Mouse (Mus musculus): ENCODE results near the gene Mamdc2. TPM values are rescaled to one million over a fixed set of nuclear protein-coding genes. Genes with fewer than 3 reads are reported as not detected.

Gene Mamdc2
- total and polyA plus RNA-seq, 3 experiments = 0.05 TPM; not detected in 2

- TF ChIP-seq GATA1 (IDR thresholded peaks at IDR 0.05; ENCODE audit: borderline replicate concordance, low read length) (no peak), GATA2 (IDR thresholded peaks at IDR 0.05; ENCODE audit: borderline replicate concordance, low read depth, low read length) (no peak), TAL1 (conservative IDR thresholded peaks at IDR 0.05; ENCODE audit: low read depth, low read length) (no peak), POLR2AphosphoS5 (IDR thresholded peaks at IDR 0.05; ENCODE audit: insufficient replicate concordance, low read depth, low read length) (no peak), CTCF (IDR thresholded peaks at IDR 0.05; ENCODE audit: low read depth, low read length) (no peak)
- no peak overlapping the region for H3K4me3 ChIP-seq (ENCODE audit: low read depth, low read length)
- ATAC-seq (ENCODE audit: extremely low read depth, insufficient number of reproducible peaks, low FRiP score, poor library complexity, severe bottlenecking) = no peak
Observed at GRCm38 (mm10) chr19:23349930-23350329, 98.3 kb downstream of the Mamdc2 start.

GRCm38 (mm10) chr19:23342782-23343181, 105.5 kb downstream of the Mamdc2 start:
- peaks cover 23% of the 10 kb centered on the region for H3K4me1 ChIP-seq (ENCODE audit: insufficient read depth, low read depth, low read length)
- no peak for TF ChIP-seq CTCF (IDR thresholded peaks at IDR 0.05; ENCODE audit: low read depth, low read length)
- TF ChIP-seq TAL1 (conservative IDR thresholded peaks at IDR 0.05; ENCODE audit: low read depth, low read length) = no peak
- TF ChIP-seq POLR2AphosphoS5 (IDR thresholded peaks at IDR 0.05; ENCODE audit: insufficient replicate concordance, low read depth, low read length) = no peak
- no peak for TF ChIP-seq GATA1 (IDR thresholded peaks at IDR 0.05; ENCODE audit: borderline replicate concordance, low read length)
- TF ChIP-seq GATA2 (IDR thresholded peaks at IDR 0.05; ENCODE audit: borderline replicate concordance, low read depth, low read length) = no peak
- no peaks in the 10 kb centered on the region for H3K36me3 ChIP-seq (replicated peaks)
- no peaks in the 10 kb centered on the region for H3K9me3 ChIP-seq (replicated peaks)
- peaks cover 7% of the 10 kb centered on the region; the same call in 1 of the 2 replicates for H3K27me3 ChIP-seq (ENCODE audit: insufficient read depth, low read length)
- no peak for DNase-seq (ENCODE audit: low spot score)
- ATAC-seq (ENCODE audit: extremely low read depth, insufficient number of reproducible peaks, low FRiP score, poor library complexity, severe bottlenecking) = no peak
- no peak overlapping the region for H3K4me3 ChIP-seq (ENCODE audit: low read depth, low read length)

More at GRCm38 (mm10) chr19:23349930-23350329, 98.3 kb downstream of the Mamdc2 start:
- Histone ChIP-seq H3K4me1 (ENCODE audit: insufficient read depth, low read depth, low read length) (peaks cover 52% of the 10 kb centered on the region), H3K9me3 (replicated peaks) (no peaks in the 10 kb centered on the region), H3K27me3 (ENCODE audit: insufficient read depth, low read length) (0 out of 2 replicates have a peak, but pooled peaks cover 5% of the 10 kb centered on the region), H3K36me3 (replicated peaks) (no peaks in the 10 kb centered on the region)
- DNase-seq (ENCODE audit: low spot score) = no peak

- ATAC-seq (ENCODE audit: extremely low read depth, insufficient number of reproducible peaks, low FRiP score, poor library complexity, severe bottlenecking) (no peak), DNase-seq (ENCODE audit: low spot score) (no peak)
- Histone ChIP-seq H3K4me1 (ENCODE audit: insufficient read depth, low read depth, low read length) (no peaks in the 10 kb centered on the region), H3K4me3 (ENCODE audit: low read depth, low read length) (no peak overlapping the region), H3K27me3 (ENCODE audit: insufficient read depth, low read length) (peaks cover 10% of the 10 kb centered on the region), H3K9me3 (replicated peaks) (no peaks in the 10 kb centered on the region), H3K36me3 (replicated peaks) (no peaks in the 10 kb centered on the region)
- TF ChIP-seq GATA1 (IDR thresholded peaks at IDR 0.05; ENCODE audit: borderline replicate concordance, low read length) = no peak
- TF ChIP-seq TAL1 (conservative IDR thresholded peaks at IDR 0.05; ENCODE audit: low read depth, low read length) = no peak
- no peak for TF ChIP-seq GATA2 (IDR thresholded peaks at IDR 0.05; ENCODE audit: borderline replicate concordance, low read depth, low read length)
- TF ChIP-seq CTCF (IDR thresholded peaks at IDR 0.05; ENCODE audit: low read depth, low read length) = no peak
- no peak for TF ChIP-seq POLR2AphosphoS5 (IDR thresholded peaks at IDR 0.05; ENCODE audit: insufficient replicate concordance, low read depth, low read length)
Observed at GRCm38 (mm10) chr19:23332883-23333282, 115.4 kb downstream of the Mamdc2 start.

- no peaks in the 10 kb centered on the region for H3K4me1 ChIP-seq (ENCODE audit: insufficient read depth, low read depth, low read length)
Observed at GRCm38 (mm10) chr19:23330842-23331241, 117.4 kb downstream of the Mamdc2 start.

GRCm38 (mm10) chr19:23329346-23329745, 118.9 kb downstream of the Mamdc2 start:
- no peak for TF ChIP-seq TAL1 (conservative IDR thresholded peaks at IDR 0.05; ENCODE audit: low read depth, low read length)
- no peak for TF ChIP-seq POLR2AphosphoS5 (IDR thresholded peaks at IDR 0.05; ENCODE audit: insufficient replicate concordance, low read depth, low read length)
- no peak for TF ChIP-seq GATA2 (IDR thresholded peaks at IDR 0.05; ENCODE audit: borderline replicate concordance, low read depth, low read length)
- TF ChIP-seq GATA1 (IDR thresholded peaks at IDR 0.05; ENCODE audit: borderline replicate concordance, low read length) = no peak
- no peak for TF ChIP-seq CTCF (IDR thresholded peaks at IDR 0.05; ENCODE audit: low read depth, low read length)
- ATAC-seq (ENCODE audit: extremely low read depth, insufficient number of reproducible peaks, low FRiP score, poor library complexity, severe bottlenecking) = no peak
- no peaks in the 10 kb centered on the region for H3K36me3 ChIP-seq (replicated peaks)
- H3K4me1 ChIP-seq (ENCODE audit: insufficient read depth, low read depth, low read length) = peaks cover 3% of the 10 kb centered on the region; the same call in 1 of the 2 replicates
- peaks cover 10% of the 10 kb centered on the region for H3K27me3 ChIP-seq (ENCODE audit: insufficient read depth, low read length)
- DNase-seq (ENCODE audit: low spot score) = no peak
- no peaks in the 10 kb centered on the region for H3K9me3 ChIP-seq (replicated peaks)
- H3K4me3 ChIP-seq (ENCODE audit: low read depth, low read length) = no peak overlapping the region

More at GRCm38 (mm10) chr19:23330842-23331241, 117.4 kb downstream of the Mamdc2 start:
- Histone ChIP-seq H3K36me3 (replicated peaks) (no peaks in the 10 kb centered on the region), H3K27me3 (ENCODE audit: insufficient read depth, low read length) (peaks cover 10% of the 10 kb centered on the region), H3K4me3 (ENCODE audit: low read depth, low read length) (no peak overlapping the region), H3K9me3 (replicated peaks) (no peaks in the 10 kb centered on the region)
- no peak for ATAC-seq (ENCODE audit: extremely low read depth, insufficient number of reproducible peaks, low FRiP score, poor library complexity, severe bottlenecking)
- no peak for DNase-seq (ENCODE audit: low spot score)
- TF ChIP-seq GATA1 (IDR thresholded peaks at IDR 0.05; ENCODE audit: borderline replicate concordance, low read length) (no peak), POLR2AphosphoS5 (IDR thresholded peaks at IDR 0.05; ENCODE audit: insufficient replicate concordance, low read depth, low read length) (no peak), GATA2 (IDR thresholded peaks at IDR 0.05; ENCODE audit: borderline replicate concordance, low read depth, low read length) (no peak), TAL1 (conservative IDR thresholded peaks at IDR 0.05; ENCODE audit: low read depth, low read length) (no peak), CTCF (IDR thresholded peaks at IDR 0.05; ENCODE audit: low read depth, low read length) (no peak)

- no peak for ATAC-seq (ENCODE audit: extremely low read depth, insufficient number of reproducible peaks, low FRiP score, poor library complexity, severe bottlenecking)
- Histone ChIP-seq H3K36me3 (replicated peaks) (no peaks in the 10 kb centered on the region), H3K27me3 (ENCODE audit: insufficient read depth, low read length) (peaks cover 10% of the 10 kb centered on the region), H3K4me1 (ENCODE audit: insufficient read depth, low read depth, low read length) (peaks cover 3% of the 10 kb centered on the region; the same call in 1 of the 2 replicates), H3K4me3 (ENCODE audit: low read depth, low read length) (no peak overlapping the region), H3K9me3 (replicated peaks) (no peaks in the 10 kb centered on the region)
- TF ChIP-seq GATA1 (IDR thresholded peaks at IDR 0.05; ENCODE audit: borderline replicate concordance, low read length) (no peak), CTCF (IDR thresholded peaks at IDR 0.05; ENCODE audit: low read depth, low read length) (no peak), TAL1 (conservative IDR thresholded peaks at IDR 0.05; ENCODE audit: low read depth, low read length) (no peak), GATA2 (IDR thresholded peaks at IDR 0.05; ENCODE audit: borderline replicate concordance, low read depth, low read length) (no peak), POLR2AphosphoS5 (IDR thresholded peaks at IDR 0.05; ENCODE audit: insufficient replicate concordance, low read depth, low read length) (no peak)
- DNase-seq (ENCODE audit: low spot score) = no peak
Observed at GRCm38 (mm10) chr19:23327056-23327640, 121.1 kb downstream of the Mamdc2 start.
